Mouse (Mus musculus): ENCODE measurements at regions not wholly inside any gene's neighbourhood (a gene's known extent, or its start where the extent isn't known, plus 50 kb on each side); places are given as distances from the start of the nearest gene placed in this dataset.

DNA sequence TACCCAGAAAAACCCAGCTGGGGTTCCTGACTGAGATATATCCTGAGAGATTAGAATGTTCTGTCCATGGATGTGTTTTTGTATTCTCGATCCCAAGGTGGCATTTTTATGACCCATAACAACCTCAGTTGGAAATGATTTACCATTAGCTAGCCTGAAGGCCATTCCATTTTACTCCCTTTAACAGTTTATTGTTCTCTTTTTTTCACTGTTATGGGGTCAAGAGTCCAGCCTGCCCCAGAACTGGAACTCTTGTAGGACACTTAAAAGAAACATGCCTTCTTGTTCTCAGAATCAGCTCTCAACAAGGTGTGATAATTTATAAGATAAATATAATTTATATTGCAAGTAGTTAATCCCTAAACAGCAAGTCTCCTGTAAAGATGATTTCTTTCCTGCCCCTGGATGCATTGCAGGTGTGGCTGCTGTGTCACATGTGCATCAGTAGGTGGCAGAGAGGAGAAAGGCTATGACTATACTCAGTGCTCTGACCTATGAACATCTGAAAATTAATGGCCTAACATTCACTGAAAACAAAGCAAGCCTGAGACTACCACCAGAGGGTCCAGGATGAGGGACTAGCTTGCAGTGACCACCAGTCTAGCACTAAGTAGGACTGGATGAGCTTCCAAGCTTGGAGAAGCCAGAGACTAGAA is 181.6 kb upstream of the Gm527 start:
- DNase-seq (ENCODE audit: low spot score in 2 of 2) = no peak

DNA sequence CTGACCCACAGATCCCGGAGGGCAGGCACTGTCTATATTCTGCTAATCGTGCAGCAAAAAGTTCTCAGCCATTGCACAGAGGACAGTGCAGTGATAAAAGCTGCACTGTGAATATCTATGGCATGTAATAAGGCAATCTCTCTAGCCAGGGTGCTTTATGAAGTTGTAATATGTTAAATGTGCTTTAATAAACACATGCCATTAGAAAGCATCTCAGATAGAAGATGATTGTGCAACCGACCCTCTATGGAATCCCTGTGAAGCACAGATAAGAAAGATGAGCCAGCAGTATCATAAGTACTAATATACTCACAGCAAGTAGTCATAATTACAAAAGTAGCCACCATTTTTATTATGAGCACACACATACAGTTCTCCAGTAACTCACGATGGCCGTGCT is 214.3 kb upstream of the Gm527 start:
- no peak for DNase-seq (ENCODE audit: low spot score in 2 of 2)

DNA sequence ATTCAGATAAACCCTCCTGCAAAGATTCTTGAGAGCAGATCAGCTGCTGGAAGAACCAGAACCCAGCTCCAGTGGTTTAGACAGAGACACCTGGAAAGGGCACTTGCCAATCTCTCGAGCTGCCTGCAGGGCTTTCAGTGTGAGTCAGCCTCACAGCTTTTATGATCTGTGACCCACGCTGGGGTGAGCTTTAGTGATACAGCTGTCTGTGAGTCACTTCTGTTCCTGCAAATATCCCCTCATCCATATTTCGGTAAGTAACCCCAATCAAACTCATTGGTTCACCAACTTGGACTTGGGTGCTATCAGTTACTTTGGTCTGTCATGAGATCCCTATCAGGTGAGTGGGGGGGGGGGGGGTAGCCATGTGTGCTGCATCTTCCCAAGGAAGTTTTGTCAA is 216.6 kb upstream of the Gm527 start:
- DNase-seq (ENCODE audit: low spot score in 2 of 2) = no peak

DNA sequence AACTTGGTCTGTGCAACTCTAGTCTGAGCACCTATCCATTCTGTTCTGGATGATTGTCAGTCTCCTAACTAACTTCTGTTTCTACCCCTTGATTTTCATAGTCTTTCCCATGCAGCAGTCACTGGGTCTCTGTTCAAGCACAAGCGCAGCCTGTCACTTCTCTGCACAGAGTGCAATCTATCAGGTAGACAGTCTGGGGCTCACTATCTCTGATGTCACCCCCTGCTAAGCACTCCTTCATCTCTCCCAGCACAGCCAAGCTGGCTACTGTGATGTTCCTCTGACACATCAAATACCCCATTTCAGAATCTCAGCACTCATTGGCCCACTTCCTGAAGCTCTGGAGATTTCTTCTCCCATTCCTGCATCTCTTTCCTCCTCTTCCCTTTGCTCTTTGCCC is 220.9 kb upstream of the Fscb start:
- no peak for DNase-seq (ENCODE audit: low spot score in 2 of 2)

DNA sequence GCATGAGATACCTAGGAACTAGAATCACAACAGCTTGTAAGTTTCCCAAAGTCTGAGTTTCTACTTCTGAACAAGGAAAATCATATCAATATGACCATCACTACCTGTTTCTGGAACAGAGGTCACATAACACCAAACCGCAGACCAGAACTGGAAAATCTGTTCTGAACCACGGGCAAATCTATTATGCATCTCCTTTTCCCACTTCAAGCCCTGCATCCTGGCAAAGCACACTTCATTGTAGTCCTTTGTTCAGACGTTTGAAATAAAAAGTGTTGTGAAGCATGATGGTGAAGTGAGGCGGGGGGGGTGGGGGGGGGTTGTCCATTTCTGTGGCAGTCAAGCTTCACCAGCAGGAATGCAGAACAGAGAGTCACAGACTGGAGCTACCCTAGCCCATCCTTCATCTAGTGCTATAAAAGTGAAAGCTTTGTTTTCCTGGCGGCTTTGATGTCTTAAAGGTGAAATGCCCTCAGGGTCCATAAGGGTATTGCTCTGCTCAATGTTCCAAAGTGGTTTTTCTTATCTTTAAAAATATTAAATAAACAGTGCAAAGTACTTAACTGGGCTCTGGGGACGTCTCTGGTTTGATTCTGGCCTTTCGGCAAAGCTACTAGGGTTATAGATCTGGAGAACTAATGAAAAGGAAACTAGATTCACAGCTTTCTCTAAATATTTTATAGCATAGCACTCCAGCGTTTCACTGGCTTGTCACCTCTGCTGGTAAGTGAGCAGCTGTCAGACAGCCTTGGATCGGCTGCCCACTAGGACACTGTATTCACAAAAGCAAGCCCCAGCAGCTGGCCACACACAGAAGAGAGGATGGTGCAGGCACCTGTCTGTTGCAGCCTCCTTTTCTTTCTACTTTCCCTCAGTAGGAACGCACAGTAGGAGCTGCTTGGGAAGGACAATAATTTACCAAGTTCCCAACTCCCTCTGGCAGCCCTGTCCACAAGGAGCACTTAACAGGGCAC is 218.0 kb upstream of the Fscb start:
- no peak for DNase-seq (ENCODE audit: low spot score in 2 of 2)

DNA sequence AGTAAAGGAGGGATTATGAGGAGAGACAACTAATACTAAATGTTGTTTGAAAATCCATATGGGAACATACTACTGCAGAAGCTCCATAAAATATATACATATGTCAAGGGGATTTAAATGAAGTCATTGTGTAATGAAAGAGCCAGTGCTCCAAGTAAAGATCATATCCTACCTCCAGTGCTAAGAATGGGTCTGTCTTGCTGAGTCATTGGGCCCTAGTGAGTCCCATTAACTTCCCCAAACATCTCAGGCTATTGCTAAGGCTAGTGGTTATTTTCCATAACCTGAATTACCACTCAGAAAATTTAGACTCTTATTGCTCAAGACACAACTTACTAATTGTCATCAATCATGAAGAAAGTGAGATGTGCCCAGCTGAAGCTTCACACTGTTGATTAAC is 215.2 kb upstream of the Fscb start:
- DNase-seq (ENCODE audit: low spot score in 2 of 2) = no peak

DNA sequence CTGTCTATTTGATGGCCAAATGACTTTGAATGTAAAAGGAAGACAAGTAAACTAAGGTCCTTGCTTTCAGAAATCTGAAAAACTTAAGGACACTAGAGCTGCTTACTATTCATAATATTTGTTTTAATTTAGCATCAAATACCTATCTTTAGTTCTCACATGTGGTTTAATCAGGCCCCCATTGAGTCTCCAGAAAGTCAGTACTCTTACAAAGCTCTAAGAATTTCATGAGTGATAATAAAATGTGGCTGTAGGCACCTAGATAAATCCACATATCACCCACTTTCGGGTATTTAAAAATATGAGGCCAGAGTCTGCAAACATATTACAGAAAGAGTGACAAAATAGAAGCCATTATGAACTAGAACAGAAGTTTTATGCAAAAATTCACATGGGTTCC is 214.1 kb upstream of the Fscb start:
- DNase-seq (ENCODE audit: low spot score in 2 of 2) = no peak

DNA sequence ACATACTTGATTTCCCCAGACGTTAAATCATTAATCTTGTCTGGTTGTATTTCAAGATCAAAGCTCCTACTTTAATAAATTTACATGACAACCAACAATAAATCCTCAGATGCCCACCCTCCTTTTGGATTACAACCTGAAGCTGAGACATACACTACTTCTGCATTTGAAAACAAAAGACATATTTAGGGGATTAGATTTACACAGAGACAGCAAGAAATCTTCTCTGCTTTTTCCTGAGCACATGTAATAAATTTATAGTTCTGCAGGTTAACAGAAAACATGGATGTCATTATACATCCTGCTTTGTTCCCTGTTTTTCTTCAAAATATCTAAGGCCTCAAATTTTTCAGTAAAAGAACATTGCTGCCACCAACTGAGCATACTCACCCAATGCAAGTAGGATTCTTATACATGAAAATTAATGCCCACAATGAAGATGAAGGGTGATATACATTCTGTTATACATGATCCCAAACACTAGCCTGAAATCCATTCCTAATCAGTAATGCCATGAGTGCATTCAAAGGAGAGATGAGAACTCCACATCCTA is 166.4 kb upstream of the Fscb start:
- DNase-seq (ENCODE audit: low spot score in 2 of 2) = peak in 1 of 2 experiments; percentile 34

DNA sequence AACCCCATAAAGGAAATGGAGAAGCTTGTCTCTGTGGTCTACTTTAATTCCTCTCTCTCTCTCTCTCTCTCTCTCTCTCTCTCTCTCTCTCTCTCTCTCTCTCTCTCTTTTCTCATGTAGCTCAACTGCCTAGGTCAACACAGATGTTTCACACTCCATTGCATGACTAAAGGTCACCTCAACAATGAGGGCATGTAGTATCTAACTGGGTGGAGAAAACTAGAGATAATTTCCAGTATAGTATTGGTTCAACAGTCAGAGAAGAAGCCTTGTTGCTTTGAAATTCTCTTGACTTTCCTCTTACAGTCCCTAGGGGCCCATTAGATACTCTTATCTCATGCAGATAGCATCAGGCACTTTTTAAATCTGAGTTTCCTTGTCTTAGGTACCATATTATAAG is 140.4 kb upstream of the Fscb start:
- DNase-seq (ENCODE audit: low spot score in 2 of 2) = no peak
